Mouse (Mus musculus): ENCODE measurements around the gene Prpf6. TPM values are rescaled to one million over a fixed set of nuclear protein-coding genes. Genes with fewer than 3 reads are reported as not detected.
A peak's percentile ranks its signal among the peaks of the same experiment; 100 is the strongest.

Gene Prpf6
- polyA plus RNA-seq, 2 experiments: 41.6 to 57.9 TPM

DNA sequence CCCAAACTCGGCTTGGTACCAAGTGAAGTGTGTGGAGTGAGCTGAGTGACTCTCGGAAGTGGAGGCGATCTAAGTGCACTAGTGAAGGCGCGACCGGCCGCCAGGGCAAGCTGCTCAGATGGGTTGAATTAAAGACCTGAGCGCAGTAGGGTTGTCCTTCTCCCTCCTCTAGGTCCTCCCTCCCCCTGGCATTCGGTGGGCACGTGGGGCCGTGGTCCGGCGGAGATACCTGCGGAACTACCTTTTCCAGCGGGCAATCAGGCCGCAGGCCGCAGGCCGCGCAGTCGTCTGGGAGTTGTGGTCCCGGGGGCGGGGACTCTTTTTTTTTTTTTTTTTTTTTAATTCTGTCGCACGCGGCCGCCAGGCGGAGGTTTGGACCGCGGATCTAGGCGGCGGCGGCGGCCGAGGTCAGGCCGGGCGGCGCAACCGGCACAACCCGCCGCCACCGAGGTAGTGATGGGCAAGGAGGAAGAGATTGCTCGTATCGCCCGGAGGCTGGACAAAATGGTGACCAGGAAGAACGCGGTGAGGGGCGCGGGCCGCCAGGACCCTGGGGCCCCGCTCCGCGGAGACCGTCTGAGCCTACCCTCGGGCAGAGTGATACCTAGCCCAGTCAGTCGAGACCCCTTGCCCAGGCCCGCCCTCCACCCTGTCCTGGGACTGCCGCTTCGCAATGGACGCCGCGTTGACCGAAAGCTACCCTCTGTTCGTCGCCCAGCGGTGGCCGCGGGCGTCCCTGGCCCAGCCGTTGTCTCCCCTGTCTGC, 88.5 kb downstream of the Prpf6 start, which contains the start of gene Tcea2:
Gene Tcea2 (plus strand): TSS at position 360 of the 765 bp plus-strand sequence.
- H3K9me3 ChIP-seq (ENCODE audit: control insufficient read depth, low read length): no peaks in the 10 kb centered on the region
- ATAC-seq (ENCODE audit: low FRiP score, low read depth): peak; percentile 74
- peak within 1 kb of the TSS; percentile 71 for H3K4me3 ChIP-seq (replicated peaks; ENCODE audit: low read length)
- 0 out of 2 replicates have a peak, but pooled peaks have one; percentile 20 for TF ChIP-seq POLR2A (IDR thresholded peaks at IDR 0.05; ENCODE audit: borderline replicate concordance, extremely low read depth, insufficient read depth, insufficient read length)
- 0 out of 2 replicates have a peak, but pooled peaks cover 7% of the 10 kb centered on the region for H3K36me3 ChIP-seq (ENCODE audit: control insufficient read depth, insufficient read depth, low read length)
- H3K9ac ChIP-seq (ENCODE audit: low read depth, low read length, severe bottlenecking): peak within 1 kb of the TSS; percentile 89
- DNase-seq (ENCODE audit: low spot score): peak; percentile 59
- H3K4me1 ChIP-seq (ENCODE audit: control insufficient read depth, insufficient read depth, low read length): peaks cover 20% of the 10 kb centered on the region
- peak within 1 kb of the TSS; percentile 64; the same call in 1 of the 2 replicates for H3K27ac ChIP-seq (replicated peaks; ENCODE audit: low read depth, low read length)
- under 1% methylated on average over 68 of the region's 69 CpGs for WGBS
- no peaks in the 10 kb centered on the region for H3K27me3 ChIP-seq (ENCODE audit: control insufficient read depth, insufficient read depth, low read length)
- H3K4me2 ChIP-seq (replicated peaks; ENCODE audit: low read depth, low read length, severe bottlenecking): peak within 1 kb of the TSS; percentile 94

DNA sequence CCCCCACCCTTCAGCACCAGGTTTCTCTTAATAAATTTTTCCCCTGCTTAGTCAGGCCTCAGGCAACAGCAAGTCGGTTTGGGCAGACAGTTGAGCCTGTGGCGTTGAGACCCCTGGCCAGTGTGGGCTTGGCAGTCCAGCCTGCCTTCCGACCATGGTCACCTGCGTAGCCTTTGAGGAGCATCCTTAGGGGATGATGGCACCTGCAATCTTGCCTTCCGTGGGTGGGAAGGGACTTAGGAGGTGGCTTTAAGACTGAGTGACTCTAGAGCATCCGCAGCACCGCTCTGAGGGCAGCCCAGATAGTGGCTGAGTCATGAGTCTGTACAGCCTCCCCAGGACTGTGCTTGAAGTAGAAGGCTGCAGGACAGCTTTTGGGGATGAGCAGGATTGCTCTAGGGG, 89.0 kb downstream of the Prpf6 start:
- Histone ChIP-seq H3K27me3 (ENCODE audit: control insufficient read depth, insufficient read depth, low read length) (no peaks in the 10 kb centered on the region), H3K4me1 (ENCODE audit: control insufficient read depth, insufficient read depth, low read length) (peaks cover 15% of the 10 kb centered on the region), H3K4me3 (replicated peaks; ENCODE audit: low read length) (peak overlapping the region; percentile 71), H3K36me3 (ENCODE audit: control insufficient read depth, insufficient read depth, low read length) (0 out of 2 replicates have a peak, but pooled peaks cover 7% of the 10 kb centered on the region), H3K9ac (ENCODE audit: low read depth, low read length, severe bottlenecking) (peak overlapping the region; percentile 89), H3K4me2 (replicated peaks; ENCODE audit: low read depth, low read length, severe bottlenecking) (peak overlapping the region; percentile 94), H3K27ac (replicated peaks; ENCODE audit: low read depth, low read length) (peak overlapping the region; percentile 38; the same call in 1 of the 2 replicates), H3K9me3 (ENCODE audit: control insufficient read depth, low read length) (no peaks in the 10 kb centered on the region)
- ATAC-seq (ENCODE audit: low FRiP score, low read depth): peak; percentile 25; the same call in 1 of the 2 replicates
- TF ChIP-seq POLR2A (IDR thresholded peaks at IDR 0.05; ENCODE audit: borderline replicate concordance, extremely low read depth, insufficient read depth, insufficient read length): no peak
- no peak for DNase-seq (ENCODE audit: low spot score)
- WGBS: 14% methylated on average over 7 of the region's 7 CpGs

DNA sequence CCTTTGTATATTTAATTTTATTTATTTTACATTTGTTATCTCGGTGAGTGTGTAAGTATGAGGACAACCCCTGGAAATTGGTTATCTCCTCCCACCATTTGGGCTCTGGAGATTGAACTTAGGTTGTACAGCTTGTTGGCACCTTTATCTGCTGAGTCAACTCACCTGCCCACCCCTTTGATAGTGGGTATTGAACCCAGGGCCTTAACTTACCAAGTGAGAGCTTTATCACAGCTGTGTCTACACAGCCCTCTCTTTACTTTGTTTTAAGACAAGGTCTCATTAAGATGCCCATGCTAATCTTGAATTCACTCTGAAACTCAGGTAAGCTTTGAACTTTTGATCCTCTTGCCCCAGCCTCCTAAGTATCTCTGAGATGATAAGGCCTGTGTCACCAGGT, 90.3 kb downstream of the Prpf6 start:
- no peak for ATAC-seq (ENCODE audit: low FRiP score, low read depth)
- peaks cover 14% of the 10 kb centered on the region for H3K4me1 ChIP-seq (ENCODE audit: control insufficient read depth, insufficient read depth, low read length)
- WGBS: 97% methylated on average over 1 of the region's 1 CpGs
- H3K9me3 ChIP-seq (ENCODE audit: control insufficient read depth, low read length): no peaks in the 10 kb centered on the region
- no peak for DNase-seq (ENCODE audit: low spot score)
- H3K27ac ChIP-seq (replicated peaks; ENCODE audit: low read depth, low read length): no peak overlapping the region
- no peak overlapping the region for H3K9ac ChIP-seq (ENCODE audit: low read depth, low read length, severe bottlenecking)
- no peak for TF ChIP-seq POLR2A (IDR thresholded peaks at IDR 0.05; ENCODE audit: borderline replicate concordance, extremely low read depth, insufficient read depth, insufficient read length)
- H3K4me3 ChIP-seq (replicated peaks; ENCODE audit: low read length): no peak overlapping the region
- peaks cover 17% of the 10 kb centered on the region for H3K36me3 ChIP-seq (ENCODE audit: control insufficient read depth, insufficient read depth, low read length)
- no peaks in the 10 kb centered on the region for H3K27me3 ChIP-seq (ENCODE audit: control insufficient read depth, insufficient read depth, low read length)
- H3K4me2 ChIP-seq (replicated peaks; ENCODE audit: low read depth, low read length, severe bottlenecking): no peak overlapping the region

DNA sequence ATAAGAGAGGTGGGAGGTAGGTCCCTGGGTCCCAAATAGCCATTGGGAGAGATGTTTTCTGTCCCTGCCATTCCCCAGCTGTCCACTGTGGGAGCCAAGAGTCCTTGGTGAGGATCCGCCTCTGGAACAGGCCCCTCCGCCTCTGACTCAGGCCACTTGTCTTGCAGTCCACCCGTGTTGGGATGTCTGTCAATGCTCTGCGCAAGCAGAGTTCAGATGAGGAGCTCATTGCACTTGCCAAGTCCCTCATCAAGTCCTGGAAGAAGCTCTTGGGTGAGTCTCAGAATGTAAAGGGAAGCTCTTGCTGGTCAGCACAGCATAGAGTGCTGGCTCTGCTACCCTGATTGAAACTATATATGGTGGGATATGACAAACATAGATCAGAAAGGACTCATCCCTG, 91.7 kb downstream of the Prpf6 start:
- H3K9ac ChIP-seq (ENCODE audit: low read depth, low read length, severe bottlenecking): no peak overlapping the region
- H3K4me2 ChIP-seq (replicated peaks; ENCODE audit: low read depth, low read length, severe bottlenecking): no peak overlapping the region
- peaks cover 29% of the 10 kb centered on the region for H3K36me3 ChIP-seq (ENCODE audit: control insufficient read depth, insufficient read depth, low read length)
- H3K4me1 ChIP-seq (ENCODE audit: control insufficient read depth, insufficient read depth, low read length): peaks cover 14% of the 10 kb centered on the region
- 73% methylated on average over 4 of the region's 4 CpGs for WGBS
- no peak for ATAC-seq (ENCODE audit: low FRiP score, low read depth)
- no peaks in the 10 kb centered on the region for H3K9me3 ChIP-seq (ENCODE audit: control insufficient read depth, low read length)
- H3K27me3 ChIP-seq (ENCODE audit: control insufficient read depth, insufficient read depth, low read length): no peaks in the 10 kb centered on the region
- no peak for TF ChIP-seq POLR2A (IDR thresholded peaks at IDR 0.05; ENCODE audit: borderline replicate concordance, extremely low read depth, insufficient read depth, insufficient read length)
- no peak overlapping the region for H3K4me3 ChIP-seq (replicated peaks; ENCODE audit: low read length)
- no peak overlapping the region for H3K27ac ChIP-seq (replicated peaks; ENCODE audit: low read depth, low read length)
- no peak for DNase-seq (ENCODE audit: low spot score)

DNA sequence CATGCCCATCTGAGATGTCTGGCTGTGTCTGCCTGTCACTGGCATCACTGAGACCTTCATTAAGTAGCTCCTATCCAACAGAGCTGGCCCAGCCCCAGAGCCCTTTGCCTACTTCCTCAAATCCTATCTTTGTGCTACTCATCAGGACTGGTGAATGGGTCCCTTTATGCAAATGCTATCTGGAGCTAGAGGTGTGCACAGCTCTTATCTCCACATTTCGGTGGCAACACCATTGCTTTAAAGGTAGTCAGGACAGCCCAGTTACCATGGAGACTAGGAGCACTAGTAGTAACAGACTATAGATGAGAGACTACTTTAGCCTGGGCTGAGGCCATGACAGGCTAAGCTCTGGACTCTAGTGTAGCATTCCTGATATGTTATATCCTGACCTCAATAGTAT, 93.0 kb downstream of the Prpf6 start:
- H3K27me3 ChIP-seq (ENCODE audit: control insufficient read depth, insufficient read depth, low read length): no peaks in the 10 kb centered on the region
- no peak for TF ChIP-seq POLR2A (IDR thresholded peaks at IDR 0.05; ENCODE audit: borderline replicate concordance, extremely low read depth, insufficient read depth, insufficient read length)
- H3K9ac ChIP-seq (ENCODE audit: low read depth, low read length, severe bottlenecking): no peak overlapping the region
- no peak overlapping the region for H3K4me3 ChIP-seq (replicated peaks; ENCODE audit: low read length)
- no peak for DNase-seq (ENCODE audit: low spot score)
- WGBS: 86% methylated on average over 1 of the region's 1 CpGs
- H3K4me1 ChIP-seq (ENCODE audit: control insufficient read depth, insufficient read depth, low read length): peaks cover 7% of the 10 kb centered on the region
- H3K36me3 ChIP-seq (ENCODE audit: control insufficient read depth, insufficient read depth, low read length): peaks cover 38% of the 10 kb centered on the region
- ATAC-seq (ENCODE audit: low FRiP score, low read depth): no peak
- H3K27ac ChIP-seq (replicated peaks; ENCODE audit: low read depth, low read length): no peak overlapping the region
- no peak overlapping the region for H3K4me2 ChIP-seq (replicated peaks; ENCODE audit: low read depth, low read length, severe bottlenecking)
- H3K9me3 ChIP-seq (ENCODE audit: control insufficient read depth, low read length): no peaks in the 10 kb centered on the region
